Mouse (Mus musculus) forebrain, postnatal 0 days (tissue): ENCODE data around the gene Flnb. TPM values are rescaled to one million over a fixed set of nuclear protein-coding genes. Genes with fewer than 3 reads are reported as not detected.

ENCODE experiments used
- ATAC-seq: fragments of 200-750 bp; cut with Nextera tagmentation; 2 replicates; pipeline ENCODE4 v1.8.0; 2017; ENCODE audit warnings: mild to moderate bottlenecking, moderate library complexity
- DNase-seq: peaks from one replicate; pipeline ENCODE4 v3.0.0-alpha.2; 2015
- H3K27ac ChIP-seq: fragments of 300-500 bp; sonication (generic); 2 replicates; pipeline ENCODE4 v1.5.1; 2014; ENCODE audit warnings: low read depth, mild to moderate bottlenecking, antibody characterized with exemption, low read length, moderate library complexity, mixed read lengths
- H3K27me3 ChIP-seq: fragments of 300-500 bp; sonication (generic); 2 replicates; pipeline ENCODE4 v1.6.1; 2014; ENCODE audit warnings: mild to moderate bottlenecking, low read length, mixed read lengths; ENCODE audit not compliant: insufficient read depth
- H3K36me3 ChIP-seq: fragments of 300-500 bp; sonication (generic); 2 replicates; pipeline ENCODE4 v1.6.1; 2014; ENCODE audit warnings: mild to moderate bottlenecking, moderate library complexity; ENCODE audit not compliant: insufficient read depth
- H3K4me1 ChIP-seq: fragments of 300-500 bp; sonication (generic); 2 replicates; pipeline ENCODE4 v1.6.1; 2014; ENCODE audit warnings: antibody characterized with exemption; ENCODE audit not compliant: insufficient read depth
- H3K4me2 ChIP-seq: fragments of 300-500 bp; sonication (generic); 2 replicates; pipeline ENCODE4 v1.6.1; 2014; ENCODE audit warnings: low read depth, mild to moderate bottlenecking, moderate library complexity
- H3K4me3 ChIP-seq: fragments of 300-500 bp; sonication (generic); 2 replicates; pipeline ENCODE4 v1.5.1; 2014; ENCODE audit warnings: low read depth, low read length, mixed read lengths
- H3K9ac ChIP-seq: fragments of 300-500 bp; sonication (generic); 2 replicates; pipeline ENCODE4 v1.6.1; 2014; ENCODE audit warnings: mild to moderate bottlenecking
- H3K9me3 ChIP-seq: fragments of 300-500 bp; sonication (generic); 2 replicates; pipeline ENCODE4 v1.6.1; 2016; ENCODE audit warnings: low read length
- CTCF ChIP-seq: sonication (generic); IDR thresholded peaks from 2 replicates; pipeline ENCODE4 v1.5.1; 2016; ENCODE audit warnings: antibody characterized with exemption, control low read depth, low read depth
- WGBS: fragments of 180-500 bp; shearing (Covaris S2); extraction: QIAGEN DNeasy Blood & Tissue Kit; methylation state at CpG from one replicate; pipeline ENCODE4 v1.1.7; 2014; 5-methylcytosine and 5-hydroxymethylcytosine counted together
- polyA plus RNA-seq: library from polyadenylated mRNA; unstranded; fragments of >200 nt; fragmentation: Nextera tagmentation; extraction: Ambion mirVana; gene quantifications from 2 replicates; pipeline ENCODE4 v1.2.1, GENCODE M21; 2015
- total RNA-seq: library from RNA; depleted of rRNA; stranded (reverse); fragments of >200 nt; gene quantifications from 2 replicates; pipeline ENCODE4 v1.2.3, GENCODE M21; 2014

Flnb gene
- total and polyA plus RNA-seq, 2 experiments from 2014 or later: 2.3 to 22.5 TPM

- ATAC-seq: no peak
Measured at GRCm38 (mm10) chr14:7862226-7862625, 44.5 kb downstream of the Flnb start.

GRCm38 (mm10) chr14:7863199-7863598 lies 45.4 kb downstream of the Flnb start:
- H3K4me1 ChIP-seq: no peaks in the 10 kb centered on the region
- H3K4me2 ChIP-seq: no peak overlapping the region
- H3K27ac ChIP-seq: no peak overlapping the region
- no peak overlapping the region for H3K4me3 ChIP-seq
- WGBS: 88% methylated on average over 5 of the region's 5 CpGs
- H3K9ac ChIP-seq: no peak overlapping the region
- DNase-seq (no peak), ATAC-seq (no peak)
- H3K36me3 ChIP-seq: peaks cover 9% of the 10 kb centered on the region; the same call in 1 of the 2 replicates
- H3K9me3 ChIP-seq: no peaks in the 10 kb centered on the region
- H3K27me3 ChIP-seq: no peaks in the 10 kb centered on the region
- TF ChIP-seq CTCF: no peak

More at GRCm38 (mm10) chr14:7862226-7862625, 44.5 kb downstream of the Flnb start:
- WGBS: 91% methylated on average over 2 of the region's 2 CpGs
- no peak overlapping the region for H3K27ac ChIP-seq
- no peak overlapping the region for H3K4me3 ChIP-seq
- TF ChIP-seq CTCF: no peak
- H3K9me3 ChIP-seq: no peaks in the 10 kb centered on the region
- no peak for DNase-seq
- H3K9ac ChIP-seq: no peak overlapping the region
- H3K36me3 ChIP-seq: no peaks in the 10 kb centered on the region
- no peaks in the 10 kb centered on the region for H3K27me3 ChIP-seq
- no peaks in the 10 kb centered on the region for H3K4me1 ChIP-seq
- no peak overlapping the region for H3K4me2 ChIP-seq

GRCm38 (mm10) chr14:7863871-7864505 lies 46.2 kb downstream of the Flnb start:
- no peaks in the 10 kb centered on the region for H3K4me1 ChIP-seq
- ATAC-seq: no peak
- no peak overlapping the region for H3K4me3 ChIP-seq
- WGBS: 61% methylated on average over 9 of the region's 9 CpGs
- no peak for DNase-seq
- no peak for TF ChIP-seq CTCF
- no peak overlapping the region for H3K4me2 ChIP-seq
- no peak overlapping the region for H3K9ac ChIP-seq
- H3K9me3 ChIP-seq: no peaks in the 10 kb centered on the region
- H3K27ac ChIP-seq: no peak overlapping the region
- H3K27me3 ChIP-seq: no peaks in the 10 kb centered on the region
- peaks cover 10% of the 10 kb centered on the region; the same call in 1 of the 2 replicates for H3K36me3 ChIP-seq

- Histone ChIP-seq H3K4me3 (no peak overlapping the region), H3K4me2 (no peak overlapping the region), H3K27ac (no peak overlapping the region), H3K4me1 (no peaks in the 10 kb centered on the region), H3K36me3 (peaks cover 14% of the 10 kb centered on the region), H3K9me3 (no peaks in the 10 kb centered on the region), H3K9ac (no peak overlapping the region), H3K27me3 (no peaks in the 10 kb centered on the region)
- WGBS: 80% methylated on average over 9 of the region's 9 CpGs
- TF ChIP-seq CTCF: no peak
- ATAC-seq (no peak), DNase-seq (no peak)
Measured at GRCm38 (mm10) chr14:7864506-7864899, 46.7 kb downstream of the Flnb start.

- DNase-seq (no peak), ATAC-seq (no peak)
- no peaks in the 10 kb centered on the region for H3K9me3 ChIP-seq
- no peak overlapping the region for H3K4me3 ChIP-seq
- 96% methylated on average over 7 of the region's 7 CpGs for WGBS
- no peak overlapping the region for H3K27ac ChIP-seq
- H3K27me3 ChIP-seq: no peaks in the 10 kb centered on the region
- no peak for TF ChIP-seq CTCF
- H3K4me1 ChIP-seq: no peaks in the 10 kb centered on the region
- H3K36me3 ChIP-seq: peaks cover 14% of the 10 kb centered on the region
- no peak overlapping the region for H3K4me2 ChIP-seq
- no peak overlapping the region for H3K9ac ChIP-seq
Measured at GRCm38 (mm10) chr14:7867224-7867623, 49.5 kb downstream of the Flnb start.

- no peak overlapping the region for H3K4me3 ChIP-seq
- peaks cover 14% of the 10 kb centered on the region for H3K36me3 ChIP-seq
- no peak overlapping the region for H3K4me2 ChIP-seq
- no peaks in the 10 kb centered on the region for H3K9me3 ChIP-seq
- H3K9ac ChIP-seq: no peak overlapping the region
- ATAC-seq: no peak
- WGBS: 78% methylated on average over 3 of the region's 3 CpGs
- no peak for TF ChIP-seq CTCF
- no peaks in the 10 kb centered on the region for H3K4me1 ChIP-seq
- no peak overlapping the region for H3K27ac ChIP-seq
- no peak for DNase-seq
- H3K27me3 ChIP-seq: no peaks in the 10 kb centered on the region
Measured at GRCm38 (mm10) chr14:7867841-7868240, 50.1 kb downstream of the Flnb start.

- Histone ChIP-seq H3K27ac (no peak overlapping the region), H3K27me3 (no peaks in the 10 kb centered on the region), H3K4me2 (no peak overlapping the region), H3K4me3 (no peak overlapping the region), H3K9me3 (no peaks in the 10 kb centered on the region), H3K9ac (no peak overlapping the region), H3K36me3 (peaks cover 25% of the 10 kb centered on the region), H3K4me1 (no peaks in the 10 kb centered on the region)
- no peak for TF ChIP-seq CTCF
- 96% methylated on average over 6 of the region's 6 CpGs for WGBS
- no peak for DNase-seq
- no peak for ATAC-seq
Measured at GRCm38 (mm10) chr14:7869796-7870195, 52.0 kb downstream of the Flnb start.

- H3K4me1 ChIP-seq: no peaks in the 10 kb centered on the region
- H3K4me2 ChIP-seq: no peak overlapping the region
- no peak overlapping the region for H3K4me3 ChIP-seq
- ATAC-seq (no peak), DNase-seq (no peak)
- H3K27me3 ChIP-seq: no peaks in the 10 kb centered on the region
- H3K9me3 ChIP-seq: no peaks in the 10 kb centered on the region
- TF ChIP-seq CTCF: no peak
- 94% methylated on average over 2 of the region's 2 CpGs for WGBS
- H3K27ac ChIP-seq: no peak overlapping the region
- no peak overlapping the region for H3K9ac ChIP-seq
- H3K36me3 ChIP-seq: peaks cover 15% of the 10 kb centered on the region
Measured at GRCm38 (mm10) chr14:7873552-7873951, 55.8 kb downstream of the Flnb start.
